Mouse (Mus musculus) T-cell, adult 2 months (primary cell): ENCODE data around the gene Ccdc134.

Experiments used
- DNase-seq: peaks from one replicate; pipeline ENCODE4 v3.0.0; 2022; ENCODE audit warnings: low spot score

Gene Ccdc134

DNA sequence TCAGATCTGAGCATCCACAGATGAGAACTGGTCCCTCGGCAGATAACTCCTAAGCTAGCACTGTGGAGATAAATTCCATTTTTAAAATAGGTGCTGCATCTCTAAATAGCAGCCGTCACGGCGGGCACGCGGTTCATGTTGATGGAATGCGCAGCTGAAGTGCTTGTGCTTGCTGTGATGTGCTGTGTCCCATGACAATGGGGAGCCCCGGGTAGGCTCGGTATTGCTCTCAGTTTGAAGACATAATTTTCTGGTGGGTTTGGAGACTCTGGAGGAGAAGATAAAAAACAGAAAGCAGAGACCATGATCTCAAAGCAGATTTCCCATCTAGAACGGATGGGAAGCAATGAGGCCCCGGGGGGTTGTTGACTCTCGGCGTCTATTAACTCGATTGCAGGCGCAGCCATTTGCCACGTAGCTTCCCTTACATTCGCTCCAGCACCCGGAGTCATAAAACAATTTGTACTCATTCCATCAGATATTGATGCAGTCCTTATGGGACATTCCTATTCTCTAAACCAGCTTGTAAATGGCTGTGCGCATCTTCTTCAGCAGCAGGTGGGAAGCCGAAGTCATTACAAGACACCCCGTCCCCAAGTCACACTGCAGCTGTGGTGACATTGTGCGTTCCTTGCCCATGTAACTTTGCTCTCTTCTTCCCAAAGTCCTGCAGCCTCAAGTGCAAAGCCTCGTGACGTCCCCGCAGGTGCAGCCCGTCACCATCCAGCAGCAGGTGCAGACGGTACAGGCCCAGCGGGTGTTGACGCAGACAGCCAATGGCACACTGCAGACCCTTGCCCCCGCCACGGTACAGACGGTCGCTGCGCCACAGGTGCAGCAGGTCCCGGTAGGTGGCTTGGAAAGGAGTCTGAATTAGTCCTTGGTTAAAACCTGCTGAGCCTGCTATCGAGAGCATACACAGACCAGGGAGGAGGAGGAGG is 43.0 kb downstream of the Ccdc134 start:
- DNase-seq: no peak

DNA sequence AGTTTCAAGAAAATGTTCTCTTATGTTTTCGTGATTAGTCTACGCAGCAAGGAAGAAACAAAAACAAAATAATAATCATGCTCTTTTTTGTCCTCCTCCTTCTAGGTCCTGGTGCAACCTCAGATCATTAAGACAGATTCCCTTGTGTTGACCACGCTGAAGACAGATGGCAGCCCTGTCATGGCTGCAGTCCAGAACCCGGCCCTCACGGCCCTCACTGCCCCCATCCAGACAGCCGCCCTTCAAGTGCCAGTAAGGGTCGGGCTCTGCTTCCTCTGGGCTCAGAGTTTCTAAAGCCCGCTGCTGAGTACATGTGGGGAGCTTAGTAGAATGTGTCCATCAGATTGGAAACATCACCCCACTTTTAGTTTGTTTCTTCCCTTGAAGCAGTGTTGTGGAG is 44.9 kb downstream of the Ccdc134 start:
- no peak for DNase-seq

GRCm38 (mm10) chr15:82175091-82175490 is 47.4 kb downstream of the Ccdc134 start:
- DNase-seq: no peak

DNA sequence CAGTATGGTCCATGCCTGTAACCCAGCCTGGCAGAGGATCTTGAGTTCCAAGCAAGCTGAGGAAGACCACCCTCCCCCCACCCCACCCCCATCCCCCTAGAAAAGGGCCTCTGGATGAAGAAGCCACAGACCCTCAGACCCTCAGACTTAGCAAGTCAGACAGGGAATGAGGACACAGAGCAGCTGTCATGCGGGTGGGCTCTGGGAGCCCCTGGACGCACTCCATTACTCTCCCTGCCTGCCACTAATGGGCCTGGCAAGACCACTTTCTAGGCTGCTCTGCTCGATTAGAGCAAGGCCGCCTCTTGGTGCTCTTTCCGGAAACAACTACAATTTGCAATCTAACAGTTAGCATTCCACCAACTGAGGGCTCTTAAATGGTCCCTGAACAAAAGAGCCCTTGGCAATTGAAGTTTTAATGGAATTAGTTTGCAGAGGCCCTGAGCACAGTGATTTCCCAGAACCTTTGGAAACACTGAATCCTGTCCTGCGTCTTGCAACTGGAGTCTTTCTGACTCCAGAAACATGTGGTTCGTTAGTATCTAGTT is 50.1 kb downstream of the Ccdc134 start:
- DNase-seq: no peak

DNA sequence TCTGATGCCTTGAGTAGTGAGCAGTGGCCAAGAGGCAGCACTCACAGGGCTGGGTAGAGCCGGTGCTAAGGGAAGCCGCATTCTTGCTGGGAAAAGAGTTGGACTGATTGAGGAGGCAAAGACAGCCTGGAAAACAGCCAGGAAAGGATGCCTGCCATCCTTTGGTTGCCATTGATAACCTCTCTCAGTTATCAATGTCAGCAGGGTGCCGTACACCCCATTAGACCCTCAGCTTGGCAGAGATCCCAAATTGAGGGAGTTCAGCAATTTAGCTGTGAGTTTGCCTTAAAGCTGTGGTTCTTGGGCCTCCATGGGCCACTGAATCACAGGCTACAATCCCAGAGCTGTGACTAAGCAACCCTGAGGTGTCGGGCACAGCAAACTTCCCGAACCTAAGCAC is 53.4 kb downstream of the Ccdc134 start:
- DNase-seq: no peak

DNA sequence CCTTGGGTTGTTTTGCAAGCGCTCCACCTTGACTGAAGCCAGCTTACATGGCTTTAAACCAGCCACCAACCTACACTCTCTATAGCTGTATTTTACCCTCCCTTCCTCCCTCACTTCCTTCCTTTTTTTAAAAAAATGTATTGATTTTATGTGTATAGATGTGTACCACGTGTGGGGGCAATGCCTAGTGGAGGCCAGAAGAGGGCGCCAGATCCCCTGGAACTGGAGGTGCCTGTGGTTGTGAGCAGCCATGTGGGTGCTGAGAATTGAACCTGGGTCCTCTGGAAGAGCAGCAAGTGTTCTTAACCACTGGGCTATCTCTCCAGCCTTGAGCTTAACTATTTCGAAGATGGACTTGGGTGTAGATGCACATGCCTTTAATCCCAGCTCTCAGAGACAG is 54.6 kb downstream of the Ccdc134 start:
- DNase-seq: no peak

GRCm38 (mm10) chr15:82183596-82183995 is 55.9 kb downstream of the Ccdc134 start:
- DNase-seq: no peak

DNA sequence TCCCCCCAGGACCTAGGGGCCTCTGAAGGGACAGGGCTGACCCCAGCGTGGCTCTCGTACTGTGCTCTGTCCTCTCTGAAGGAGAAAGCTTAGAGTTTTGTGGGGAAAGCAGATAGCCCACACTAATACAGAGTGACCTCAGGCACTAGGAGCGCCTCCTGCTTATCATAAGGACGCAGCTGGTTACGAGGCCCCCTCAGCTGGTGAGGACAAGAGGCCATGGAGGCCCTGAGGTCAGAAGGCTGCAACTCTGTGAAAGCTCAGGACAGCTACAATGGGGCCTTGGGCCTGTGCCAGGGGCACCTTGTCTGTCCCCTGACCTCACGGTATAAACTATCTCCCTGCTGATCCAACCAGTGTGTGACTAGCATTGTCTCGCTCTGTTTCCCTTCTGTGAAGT is 56.5 kb downstream of the Ccdc134 start:
- no peak for DNase-seq

- DNase-seq: no peak
Measured at GRCm38 (mm10) chr15:82184656-82185055, 56.9 kb downstream of the Ccdc134 start.

DNA sequence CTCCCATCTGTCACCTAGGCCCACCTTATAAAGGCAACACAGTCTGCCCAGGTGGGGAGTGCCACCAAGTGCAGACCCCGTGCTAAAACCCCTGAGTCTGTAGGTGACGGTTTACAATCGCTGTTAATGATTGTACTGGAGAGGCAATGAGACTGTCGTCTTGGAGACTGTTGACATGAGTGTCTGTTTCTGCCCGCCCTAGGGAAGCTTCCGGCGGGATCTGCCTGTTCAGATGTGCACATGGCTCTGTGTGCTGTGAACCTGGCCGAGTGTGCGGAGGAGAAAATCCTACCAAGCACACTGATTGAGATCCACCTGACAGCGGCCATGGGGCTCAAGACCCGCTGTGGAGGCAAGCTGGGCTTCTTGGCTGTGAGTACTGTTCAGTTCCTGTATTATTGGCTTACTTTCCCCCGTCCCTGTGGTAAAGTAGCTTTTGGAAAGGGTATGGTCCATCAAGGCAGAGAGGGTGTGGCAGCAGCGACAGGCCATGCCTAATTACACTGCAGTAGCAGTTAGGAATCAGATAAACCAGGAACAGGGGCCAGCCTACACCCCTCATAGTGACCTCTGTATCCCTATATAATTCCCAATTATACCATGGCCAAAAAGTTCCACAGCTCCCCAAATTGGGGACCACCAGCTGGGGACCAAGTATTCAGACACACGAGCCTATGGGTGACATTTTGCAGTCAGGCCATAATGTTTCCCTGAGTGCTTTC is 57.5 kb downstream of the Ccdc134 start:
- no peak for DNase-seq

- no peak for DNase-seq
Measured at GRCm38 (mm10) chr15:82186131-82186530, 58.4 kb downstream of the Ccdc134 start.

DNA sequence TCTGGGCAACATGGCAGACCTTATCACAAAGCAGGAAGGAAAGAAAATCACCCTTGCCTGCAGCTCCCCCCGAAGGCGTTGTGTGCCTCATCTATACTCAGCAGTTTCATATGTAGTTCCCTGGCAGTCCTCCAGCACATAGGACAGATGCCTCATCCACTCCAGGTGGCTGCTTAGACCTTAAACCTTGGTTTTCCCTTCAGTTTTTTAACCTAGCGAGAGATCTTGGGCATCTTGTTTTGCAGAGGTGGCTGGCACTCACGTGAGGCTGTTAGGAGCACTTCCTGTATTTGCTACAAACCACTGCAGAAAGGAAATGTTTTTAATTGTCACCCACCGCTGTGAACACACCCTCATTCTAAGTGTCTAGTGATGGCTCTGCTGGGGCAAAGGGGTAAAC is 59.2 kb downstream of the Ccdc134 start:
- DNase-seq: peak; percentile 81

DNA sequence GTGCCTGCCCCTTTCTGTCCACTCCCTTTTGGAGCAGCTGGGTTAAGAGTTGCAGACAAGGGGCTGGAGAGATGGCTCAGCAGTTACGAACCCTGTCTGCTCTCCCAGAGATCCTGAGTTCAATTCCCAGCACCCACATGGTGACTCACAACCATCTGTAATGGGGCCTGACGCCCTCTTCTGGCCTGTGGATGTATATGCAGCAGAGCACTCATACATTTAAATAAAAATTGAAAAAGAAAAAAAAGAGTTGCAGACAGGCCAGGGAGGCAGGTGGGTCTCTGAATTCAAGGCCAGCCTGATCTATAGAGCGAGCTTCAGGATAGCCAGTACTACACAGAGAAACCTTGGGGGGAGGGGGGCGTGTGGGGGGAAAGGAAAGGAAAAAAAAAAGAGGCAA is 59.7 kb downstream of the Ccdc134 start:
- DNase-seq: no peak

DNA sequence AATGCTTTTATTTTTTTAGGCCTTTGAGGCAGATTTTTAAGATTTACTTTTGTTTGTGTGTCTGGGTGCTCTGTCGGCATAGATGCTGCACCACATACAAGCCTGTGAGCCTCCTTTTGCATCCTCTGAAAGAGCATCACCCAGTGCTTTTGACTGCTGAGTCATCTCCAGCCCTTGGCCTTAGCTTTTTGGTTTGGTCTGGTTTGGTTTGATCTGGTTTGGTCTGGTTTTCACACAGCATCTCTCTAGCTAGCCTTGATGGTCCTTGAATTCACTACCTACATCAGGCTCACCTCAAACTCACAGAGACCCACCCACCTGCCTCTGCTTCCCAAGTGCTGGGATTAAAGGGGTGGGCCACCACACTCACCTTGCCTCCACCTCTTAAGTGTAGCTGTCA is 60.2 kb downstream of the Ccdc134 start:
- DNase-seq: no peak

GRCm38 (mm10) chr15:82188481-82189240 is 60.9 kb downstream of the Ccdc134 start:
- peak; percentile 52 for DNase-seq
